Mouse (Mus musculus) CH12.LX (cell line): ENCODE measurements around the gene Prss57.

Experiments used
- CHD1 ChIP-seq: IDR thresholded peaks from 2 replicates; pipeline ENCODE4 v1.6.1; 2012; ENCODE audit warnings: low read depth, low read length, improper control_type of control experiment, inconsistent platforms
- CHD2 ChIP-seq: IDR thresholded peaks from 2 replicates; pipeline ENCODE4 v1.6.1; 2011; ENCODE audit warnings: low read length, improper control_type of control experiment
- CTCF ChIP-seq, 2 experiments: IDR thresholded peaks in 1 of 2; conservative IDR thresholded peaks in 1 of 2; 2 replicates each; pipeline ENCODE4 v1.5.1; 2011 to 2012; ENCODE audit warnings: low read depth in 2 of 2, low read length in 2 of 2, improper control_type of control experiment in 1 of 2, inconsistent platforms in 1 of 2, mild to moderate bottlenecking in 1 of 2, moderate library complexity in 1 of 2
- EP300 ChIP-seq: IDR thresholded peaks from 2 replicates; pipeline ENCODE4 v1.6.1; 2011; ENCODE audit warnings: low read length, improper control_type of control experiment
- JUND ChIP-seq: conservative IDR thresholded peaks from 2 replicates; pipeline ENCODE4 v1.6.1; 2011; ENCODE audit warnings: low read depth, low read length, improper control_type of control experiment
- MAFK ChIP-seq: IDR thresholded peaks from 2 replicates; pipeline ENCODE4 v1.6.1; 2011; ENCODE audit warnings: low read length, improper control_type of control experiment; ENCODE audit not compliant: insufficient replicate concordance
- MAX ChIP-seq: IDR thresholded peaks from 2 replicates; pipeline ENCODE4 v1.6.1; 2011; ENCODE audit warnings: low read length, improper control_type of control experiment
- MXI1 ChIP-seq: IDR thresholded peaks from 2 replicates; pipeline ENCODE4 v1.6.1; 2011; ENCODE audit warnings: mild to moderate bottlenecking, low read depth, low read length, improper control_type of control experiment
- POLR2A ChIP-seq: IDR thresholded peaks from 2 replicates; pipeline ENCODE4 v1.6.1; 2011; ENCODE audit warnings: low read depth, mild to moderate bottlenecking, improper control_type of control experiment, low read length
- RCOR1 ChIP-seq: conservative IDR thresholded peaks from 2 replicates; pipeline ENCODE4 v1.6.1; 2012; ENCODE audit warnings: low read depth, mild to moderate bottlenecking, inconsistent platforms, low read length, improper control_type of control experiment
- SIN3A ChIP-seq: IDR thresholded peaks from 2 replicates; pipeline ENCODE4 v1.6.1; 2012; ENCODE audit warnings: low read length, improper control_type of control experiment, inconsistent platforms
- USF2 ChIP-seq: conservative IDR thresholded peaks from 2 replicates; pipeline ENCODE4 v1.6.1; 2011; ENCODE audit warnings: low read depth, low read length, improper control_type of control experiment
- ZC3H11A ChIP-seq: IDR thresholded peaks from 2 replicates; pipeline ENCODE4 v1.6.1; 2012; ENCODE audit warnings: low read depth, mild to moderate bottlenecking, inconsistent platforms, low read length, improper control_type of control experiment
- ZKSCAN1 ChIP-seq: IDR thresholded peaks from 2 replicates; pipeline ENCODE4 v1.6.1; 2012; ENCODE audit warnings: low read depth, inconsistent platforms, low read length, improper control_type of control experiment, borderline replicate concordance

DNA sequence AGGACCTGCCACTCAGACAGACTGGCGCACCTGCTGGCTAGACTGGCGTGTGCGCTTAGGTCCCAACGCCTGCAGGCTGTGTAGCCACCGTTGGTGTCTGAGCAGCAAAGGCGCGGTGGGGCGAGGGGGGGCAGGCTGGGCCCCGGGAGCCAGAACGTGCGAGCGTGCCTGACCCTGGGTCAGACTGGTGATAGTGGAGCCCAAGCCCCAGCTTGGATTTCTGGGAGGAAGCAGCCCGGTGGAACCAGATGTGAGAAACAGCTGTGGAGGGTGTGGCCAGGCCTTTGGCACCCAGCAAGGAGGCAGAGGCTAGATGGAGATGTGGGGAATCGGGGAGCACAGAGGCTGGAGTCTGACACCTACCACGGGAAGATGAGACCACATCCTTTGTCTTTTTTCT, 6.6 kb upstream of the Prss57 start:
- TF ChIP-seq CTCF (conservative IDR thresholded peaks at IDR 0.05 in 1 of 2, IDR thresholded peaks at IDR 0.05 in 1 of 2; ENCODE audit: low read depth in 2 of 2, low read length in 2 of 2) (no peak), SIN3A (no peak), USF2 (no peak), CHD2 (no peak), EP300 (no peak), MAX (no peak), MAFK (no peak), RCOR1 (no peak), POLR2A (no peak), CHD1 (no peak), ZKSCAN1 (no peak), ZC3H11A (no peak), JUND (no peak), MXI1 (no peak)
